Mouse (Mus musculus) hindbrain, embryonic 15.5 days (tissue): ENCODE data around the gene Tada2b. TPM values are rescaled to one million over a fixed set of nuclear protein-coding genes. Genes with fewer than 3 reads are reported as not detected.

ENCODE experiments used
- ATAC-seq: fragments of 200-750 bp; cut with Nextera tagmentation; 2 replicates; pipeline ENCODE4 v1.8.0; 2017; ENCODE audit warnings: low read depth, moderate number of reproducible peaks, moderate TSS enrichment; ENCODE audit not compliant: low FRiP score
- H3K27ac ChIP-seq: fragments of 300-500 bp; sonication (generic); replicated peaks from 2 replicates; pipeline ENCODE4 v1.5.1; 2015; ENCODE audit warnings: mild to moderate bottlenecking, inconsistent platforms
- H3K27me3 ChIP-seq: fragments of 300-500 bp; sonication (generic); 2 replicates; pipeline ENCODE4 v1.6.1; 2015; ENCODE audit warnings: control low read depth, inconsistent platforms
- H3K36me3 ChIP-seq: fragments of 300-500 bp; sonication (generic); 2 replicates; pipeline ENCODE4 v1.6.1; 2015; ENCODE audit warnings: control low read depth, inconsistent platforms
- H3K4me1 ChIP-seq: fragments of 300-500 bp; sonication (generic); replicated peaks from 2 replicates; pipeline ENCODE4 v1.6.1; 2015; ENCODE audit warnings: control low read depth, inconsistent platforms
- H3K4me2 ChIP-seq: fragments of 300-500 bp; sonication (generic); 2 replicates; pipeline ENCODE4 v1.6.1; 2015; ENCODE audit warnings: moderate library complexity, mild to moderate bottlenecking, inconsistent platforms
- H3K4me3 ChIP-seq: fragments of 300-500 bp; sonication (generic); 2 replicates; pipeline ENCODE4 v1.5.1; 2015; ENCODE audit warnings: mild to moderate bottlenecking, inconsistent platforms
- H3K9ac ChIP-seq: fragments of 300-500 bp; sonication (generic); 2 replicates; pipeline ENCODE4 v1.6.1; 2015; ENCODE audit warnings: inconsistent platforms
- H3K9me3 ChIP-seq: fragments of 300-500 bp; sonication (generic); 2 replicates; pipeline ENCODE4 v1.6.1; 2016; ENCODE audit warnings: control low read depth, inconsistent platforms
- WGBS: fragments of 180-500 bp; shearing (Covaris S2); methylation state at CpG from one replicate; pipeline ENCODE4 v1.1.7; 2015; 5-methylcytosine and 5-hydroxymethylcytosine counted together
- polyA plus RNA-seq: library from polyadenylated mRNA; unstranded; fragments of >200 nt; fragmentation: Nextera tagmentation; extraction: Ambion mirVana; gene quantifications from 2 replicates; pipeline ENCODE4 v1.2.1, GENCODE M21; 2015

The Tada2b gene
- polyA plus RNA-seq, 1 experiment from 2014 or later, result 2.6 TPM

DNA sequence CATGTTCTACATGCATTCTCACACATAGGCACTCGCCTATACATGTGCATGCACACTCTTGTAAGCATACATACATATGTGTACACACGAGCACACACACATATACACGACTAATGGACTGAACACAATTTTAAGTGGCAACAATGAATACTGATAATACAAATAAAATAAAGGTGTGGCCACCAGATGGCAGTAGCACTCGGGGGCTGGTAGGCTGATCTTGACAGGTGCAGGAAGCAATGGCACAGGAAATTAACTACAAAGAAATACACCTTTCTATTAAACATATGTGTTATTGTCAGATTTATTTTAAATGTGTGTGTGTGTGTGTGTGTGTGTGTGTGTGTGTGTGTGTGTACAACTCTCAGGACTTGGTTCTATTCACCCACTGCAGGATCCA is 25.2 kb downstream of the Tada2b start:
- no peak overlapping the region for H3K9ac ChIP-seq
- no peak overlapping the region for H3K27ac ChIP-seq
- no peak for ATAC-seq
- no peaks in the 10 kb centered on the region for H3K9me3 ChIP-seq
- H3K36me3 ChIP-seq, result no peaks in the 10 kb centered on the region
- WGBS, result 13% methylated on average over 4 of the region's 4 CpGs
- H3K27me3 ChIP-seq, result no peaks in the 10 kb centered on the region
- no peak overlapping the region for H3K4me3 ChIP-seq
- no peak overlapping the region for H3K4me2 ChIP-seq
- H3K4me1 ChIP-seq, result peaks cover 2% of the 10 kb centered on the region

DNA sequence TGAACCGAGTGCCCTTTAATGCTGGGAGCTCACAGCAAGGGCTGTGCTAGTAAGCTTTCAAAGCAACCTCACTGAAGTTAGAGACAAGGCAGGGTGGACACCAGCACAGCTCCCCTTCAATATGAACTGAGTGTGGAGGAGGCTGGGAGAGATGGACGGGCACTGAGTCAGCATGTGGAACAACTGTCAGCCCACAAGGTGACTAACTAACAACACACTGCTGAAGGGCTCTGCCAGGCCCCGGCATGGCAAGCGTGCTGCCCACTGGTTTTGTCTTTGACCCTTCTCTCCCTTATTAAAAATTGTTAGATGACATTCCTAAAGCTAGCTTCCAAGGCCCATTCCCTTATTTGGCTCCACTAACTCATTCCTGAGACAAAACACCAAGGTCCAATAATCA is 26.4 kb downstream of the Tada2b start:
- WGBS, result 81% methylated on average over 4 of the region's 4 CpGs
- no peaks in the 10 kb centered on the region for H3K36me3 ChIP-seq
- no peaks in the 10 kb centered on the region for H3K27me3 ChIP-seq
- no peaks in the 10 kb centered on the region for H3K4me1 ChIP-seq
- no peak overlapping the region for H3K4me2 ChIP-seq
- no peak for ATAC-seq
- H3K27ac ChIP-seq, result no peak overlapping the region
- no peak overlapping the region for H3K4me3 ChIP-seq
- H3K9ac ChIP-seq, result no peak overlapping the region
- H3K9me3 ChIP-seq, result no peaks in the 10 kb centered on the region

DNA sequence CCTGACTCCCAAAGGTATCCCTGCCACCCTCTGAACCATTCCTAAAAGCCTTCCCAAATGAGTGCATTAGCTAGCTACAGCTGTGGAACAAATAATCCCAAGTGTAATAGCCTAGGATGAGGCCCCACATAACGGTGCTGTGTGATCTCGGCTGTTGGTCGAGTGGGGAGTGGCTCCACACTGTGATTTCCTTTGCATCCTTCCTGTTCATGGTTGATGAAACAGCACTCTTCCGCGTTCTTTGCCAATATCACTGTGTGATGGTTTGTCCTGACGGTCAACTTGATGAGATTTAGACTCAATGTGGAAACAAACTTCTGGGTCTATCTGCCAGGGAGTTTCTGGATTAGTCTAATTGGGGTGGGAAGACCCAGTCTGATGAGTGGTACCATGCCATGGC is 31.3 kb downstream of the Tada2b start:
- Histone ChIP-seq H3K27ac (no peak overlapping the region), H3K4me1 (no peaks in the 10 kb centered on the region), H3K27me3 (no peaks in the 10 kb centered on the region), H3K4me3 (no peak overlapping the region), H3K9ac (no peak overlapping the region), H3K9me3 (no peaks in the 10 kb centered on the region), H3K4me2 (no peak overlapping the region), H3K36me3 (no peaks in the 10 kb centered on the region)
- ATAC-seq, result no peak
- WGBS, result 83% methylated on average over 6 of the region's 6 CpGs

DNA sequence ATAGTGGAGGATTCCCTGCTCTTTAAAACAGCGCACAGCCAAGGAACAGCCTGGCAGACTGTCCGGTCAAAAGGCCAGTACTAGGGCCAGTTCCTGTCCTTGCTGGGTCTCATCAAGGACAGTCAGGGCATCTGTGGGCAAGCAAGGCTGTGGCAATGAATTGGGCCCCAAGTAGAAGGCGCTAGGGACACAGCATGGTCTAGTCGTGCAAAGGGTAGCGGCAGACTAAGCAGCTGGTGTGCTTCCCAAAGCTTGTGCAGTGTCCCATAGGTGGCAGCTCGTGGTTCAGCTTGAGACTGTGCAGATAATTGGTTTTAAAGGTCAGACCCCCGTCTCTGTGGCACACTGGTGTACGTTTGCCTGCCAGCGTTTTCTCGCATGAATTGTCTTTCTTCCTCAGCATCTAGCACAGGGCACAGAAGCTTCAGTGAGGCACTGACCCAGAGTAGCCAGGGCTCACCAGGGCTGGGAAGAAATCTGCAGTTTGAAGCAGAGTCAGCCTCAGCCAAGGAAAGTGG is 32.2 kb downstream of the Tada2b start:
- Histone ChIP-seq H3K4me2 (no peak overlapping the region), H3K4me3 (no peak overlapping the region), H3K9ac (no peak overlapping the region), H3K4me1 (no peaks in the 10 kb centered on the region), H3K27me3 (no peaks in the 10 kb centered on the region), H3K9me3 (no peaks in the 10 kb centered on the region), H3K27ac (no peak overlapping the region), H3K36me3 (no peaks in the 10 kb centered on the region)
- 56% methylated on average over 10 of the region's 10 CpGs for WGBS
- ATAC-seq, result no peak

- no peak overlapping the region for H3K27ac ChIP-seq
- WGBS, result 25% methylated on average over 7 of the region's 10 CpGs
- H3K9ac ChIP-seq, result no peak overlapping the region
- no peak overlapping the region for H3K4me2 ChIP-seq
- no peak for ATAC-seq
- no peaks in the 10 kb centered on the region for H3K27me3 ChIP-seq
- H3K9me3 ChIP-seq, result no peaks in the 10 kb centered on the region
- no peaks in the 10 kb centered on the region for H3K36me3 ChIP-seq
- no peaks in the 10 kb centered on the region for H3K4me1 ChIP-seq
- no peak overlapping the region for H3K4me3 ChIP-seq
These were observed 33.0 kb downstream of the Tada2b start for GRCm38 (mm10) chr5:36451119-36451518.

- no peak overlapping the region for H3K4me2 ChIP-seq
- ATAC-seq, result no peak
- H3K9ac ChIP-seq, result no peak overlapping the region
- no peak overlapping the region for H3K4me3 ChIP-seq
- 83% methylated on average over 6 of the region's 6 CpGs for WGBS
- H3K36me3 ChIP-seq, result no peaks in the 10 kb centered on the region
- H3K27me3 ChIP-seq, result no peaks in the 10 kb centered on the region
- no peaks in the 10 kb centered on the region for H3K9me3 ChIP-seq
- H3K27ac ChIP-seq, result no peak overlapping the region
- H3K4me1 ChIP-seq, result peaks cover 7% of the 10 kb centered on the region; the same call in 1 of the 2 replicates
These were observed 34.3 kb downstream of the Tada2b start for GRCm38 (mm10) chr5:36449710-36450358.

GRCm38 (mm10) chr5:36447872-36448271 is 36.2 kb downstream of the Tada2b start:
- H3K27ac ChIP-seq, result no peak overlapping the region
- no peaks in the 10 kb centered on the region for H3K36me3 ChIP-seq
- H3K9ac ChIP-seq, result no peak overlapping the region
- H3K27me3 ChIP-seq, result no peaks in the 10 kb centered on the region
- peaks cover 7% of the 10 kb centered on the region; the same call in 1 of the 2 replicates for H3K4me1 ChIP-seq
- no peak for ATAC-seq
- H3K4me3 ChIP-seq, result no peak overlapping the region
- no peak overlapping the region for H3K4me2 ChIP-seq
- 95% methylated on average over 12 of the region's 12 CpGs for WGBS
- no peaks in the 10 kb centered on the region for H3K9me3 ChIP-seq

DNA sequence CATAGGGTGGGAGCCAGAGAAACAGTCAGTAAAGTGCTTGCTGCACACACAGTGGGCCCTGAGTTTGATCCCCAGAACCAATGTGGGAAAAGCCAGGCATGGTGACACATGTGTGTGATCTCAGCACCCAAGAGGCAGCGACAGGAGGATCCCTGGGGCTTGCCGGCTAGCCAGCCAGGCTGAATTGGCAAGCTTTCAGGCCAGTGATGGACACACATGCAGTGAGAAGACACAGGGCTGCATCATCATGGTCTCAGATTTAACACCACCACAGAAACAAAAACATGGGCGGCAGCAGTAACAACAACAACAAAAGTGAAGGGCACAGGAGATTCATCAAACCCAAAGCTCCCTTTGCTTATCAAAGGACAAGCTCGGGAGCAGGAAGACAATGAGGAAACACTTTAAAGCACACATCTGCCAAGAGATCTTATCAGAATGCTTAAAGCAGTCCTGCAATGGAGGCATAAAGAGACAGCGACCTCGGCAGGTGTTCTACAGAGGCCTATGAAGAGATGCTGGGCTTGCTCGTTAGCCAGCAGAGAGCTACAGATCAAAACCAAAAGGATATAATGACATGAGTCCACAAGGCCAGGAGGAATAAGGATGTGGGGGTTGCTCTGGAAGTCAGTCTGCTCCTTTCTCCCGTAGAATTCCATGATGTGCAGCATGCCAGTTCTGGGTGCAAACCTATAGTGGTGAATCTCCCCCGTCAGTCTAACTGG is 37.8 kb downstream of the Tada2b start:
- no peaks in the 10 kb centered on the region for H3K36me3 ChIP-seq
- 48% methylated on average over 9 of the region's 9 CpGs for WGBS
- H3K9me3 ChIP-seq, result no peaks in the 10 kb centered on the region
- no peaks in the 10 kb centered on the region for H3K27me3 ChIP-seq
- peaks cover 7% of the 10 kb centered on the region; the same call in 1 of the 2 replicates for H3K4me1 ChIP-seq
- ATAC-seq, result no peak
- no peak overlapping the region for H3K4me2 ChIP-seq
- H3K4me3 ChIP-seq, result no peak overlapping the region
- H3K9ac ChIP-seq, result no peak overlapping the region
- H3K27ac ChIP-seq, result no peak overlapping the region

- H3K27ac ChIP-seq, result no peak overlapping the region
- H3K9ac ChIP-seq, result no peak overlapping the region
- H3K27me3 ChIP-seq, result no peaks in the 10 kb centered on the region
- H3K4me1 ChIP-seq, result peaks cover 7% of the 10 kb centered on the region; the same call in 1 of the 2 replicates
- no peaks in the 10 kb centered on the region for H3K36me3 ChIP-seq
- H3K9me3 ChIP-seq, result no peaks in the 10 kb centered on the region
- ATAC-seq, result no peak
- H3K4me2 ChIP-seq, result no peak overlapping the region
- H3K4me3 ChIP-seq, result no peak overlapping the region
- 31% methylated on average over 8 of the region's 8 CpGs for WGBS
These were observed 39.1 kb downstream of the Tada2b start for GRCm38 (mm10) chr5:36445028-36445427.

DNA sequence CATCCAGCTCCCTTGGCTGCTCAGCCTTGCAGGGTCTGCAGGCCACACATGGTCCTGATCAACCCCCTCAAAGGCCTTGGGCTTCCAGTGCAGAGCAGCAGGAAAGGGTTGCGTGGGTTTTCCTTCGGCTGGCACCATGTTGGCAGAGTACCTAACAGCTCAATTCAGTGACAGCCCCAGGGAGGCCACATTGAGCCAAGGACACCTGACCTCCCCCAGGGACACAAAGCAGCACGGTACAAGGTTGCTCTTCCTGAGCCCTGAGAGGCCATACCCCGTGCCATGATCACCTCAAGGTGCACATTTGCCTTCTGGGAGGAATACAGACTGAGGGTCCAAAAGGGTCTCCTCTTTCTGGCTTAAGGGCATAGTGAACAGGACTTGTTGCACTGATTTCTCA is 39.5 kb downstream of the Tada2b start:
- no peaks in the 10 kb centered on the region for H3K27me3 ChIP-seq
- no peak overlapping the region for H3K4me3 ChIP-seq
- no peaks in the 10 kb centered on the region for H3K9me3 ChIP-seq
- no peaks in the 10 kb centered on the region for H3K36me3 ChIP-seq
- H3K9ac ChIP-seq, result no peak overlapping the region
- no peak overlapping the region for H3K27ac ChIP-seq
- ATAC-seq, result no peak
- peaks cover 7% of the 10 kb centered on the region; the same call in 1 of the 2 replicates for H3K4me1 ChIP-seq
- H3K4me2 ChIP-seq, result no peak overlapping the region
- WGBS, result 59% methylated on average over 4 of the region's 4 CpGs

- no peak overlapping the region for H3K9ac ChIP-seq
- peaks cover 7% of the 10 kb centered on the region; the same call in 1 of the 2 replicates for H3K4me1 ChIP-seq
- no peak overlapping the region for H3K4me2 ChIP-seq
- H3K27ac ChIP-seq, result no peak overlapping the region
- no peaks in the 10 kb centered on the region for H3K27me3 ChIP-seq
- no peaks in the 10 kb centered on the region for H3K36me3 ChIP-seq
- ATAC-seq, result no peak
- H3K4me3 ChIP-seq, result no peak overlapping the region
- H3K9me3 ChIP-seq, result no peaks in the 10 kb centered on the region
- WGBS, result 56% methylated on average over 3 of the region's 3 CpGs
These were observed 43.3 kb downstream of the Tada2b start for GRCm38 (mm10) chr5:36440741-36441140.

DNA sequence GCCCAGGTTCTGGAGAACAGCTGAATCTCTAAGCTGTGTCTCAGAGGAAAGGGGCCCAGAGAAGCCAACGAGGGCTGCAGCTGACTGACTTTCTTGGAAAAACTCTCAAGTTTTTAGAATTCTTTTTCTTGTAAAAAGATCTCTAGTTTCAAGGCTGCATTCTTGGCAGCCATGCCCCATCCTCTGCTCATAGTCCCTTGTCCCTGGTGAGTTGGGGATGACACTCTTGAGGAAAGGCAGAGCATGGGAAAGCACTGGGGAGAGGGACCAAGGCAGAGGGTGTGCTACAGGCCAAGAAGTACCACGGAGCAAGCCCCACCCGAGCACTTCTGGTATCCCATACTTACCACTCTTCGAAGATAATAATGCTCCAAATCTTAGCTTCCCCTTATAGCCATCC is 47.2 kb downstream of the Tada2b start:
- Histone ChIP-seq H3K4me3 (no peak overlapping the region), H3K4me2 (no peak overlapping the region), H3K36me3 (no peaks in the 10 kb centered on the region), H3K9me3 (no peaks in the 10 kb centered on the region), H3K4me1 (peaks cover 8% of the 10 kb centered on the region; the same call in 1 of the 2 replicates), H3K27ac (no peak overlapping the region), H3K27me3 (no peaks in the 10 kb centered on the region), H3K9ac (no peak overlapping the region)
- no peak for ATAC-seq
- WGBS, result 83% methylated on average over 4 of the region's 4 CpGs
